Mouse (Mus musculus) heart, postnatal 4 days (tissue): ENCODE results near the gene Spats1. TPM values are rescaled to one million over a fixed set of nuclear protein-coding genes. Genes with fewer than 3 reads are reported as not detected.

Experiments used
- DNase-seq: peaks from one replicate; pipeline ENCODE4 v3.0.0; 2021
- total RNA-seq, 2 experiments: library from RNA; stranded (reverse); gene quantifications; 2 replicates each; pipeline ENCODE4 v1.2.3; 2021

Spats1 gene
- total RNA-seq = under 1 TPM; 0.71 to 0.92 TPM

DNA sequence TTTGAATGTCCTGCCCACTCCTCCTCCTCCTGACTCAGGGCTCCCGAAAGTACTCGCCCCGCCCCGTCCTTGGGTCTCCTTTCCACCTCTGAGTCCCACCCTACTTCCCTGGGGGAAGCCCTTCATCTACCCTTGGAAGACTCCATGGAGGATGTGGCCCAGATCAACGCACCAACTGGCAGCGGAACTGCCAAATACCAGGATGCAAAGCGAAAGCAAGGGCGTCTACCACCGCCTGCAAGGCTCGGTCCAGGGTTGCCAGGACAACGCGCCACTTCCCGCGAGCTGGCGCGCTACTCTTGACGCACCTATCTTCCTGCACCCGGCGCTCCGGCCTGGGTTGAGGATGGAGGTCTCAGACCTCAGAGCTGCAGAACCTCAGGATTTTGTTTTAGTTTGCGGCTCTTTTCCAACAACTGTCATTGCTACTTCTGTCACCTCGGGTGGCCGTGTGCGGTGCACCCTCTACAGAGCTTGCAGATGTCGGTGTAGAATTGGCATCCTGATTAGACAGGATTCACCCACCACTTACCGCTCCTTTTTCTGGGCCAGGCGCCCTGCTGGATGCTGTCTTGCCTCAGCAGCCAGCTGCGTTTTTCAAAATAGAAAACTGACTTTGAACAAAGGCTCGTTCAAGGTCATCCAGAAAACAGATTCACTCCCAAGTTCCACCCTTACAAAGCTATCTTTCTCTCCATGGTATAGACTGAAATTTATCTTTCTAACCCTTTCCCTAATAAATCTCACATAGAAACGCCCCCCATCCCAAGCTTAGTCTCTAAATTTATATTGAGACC is at the start of gene Spats1:
Spats1 (minus strand) TSS at position 747 of the 797 bp plus-strand sequence.
- peak; percentile 58 for DNase-seq

DNA sequence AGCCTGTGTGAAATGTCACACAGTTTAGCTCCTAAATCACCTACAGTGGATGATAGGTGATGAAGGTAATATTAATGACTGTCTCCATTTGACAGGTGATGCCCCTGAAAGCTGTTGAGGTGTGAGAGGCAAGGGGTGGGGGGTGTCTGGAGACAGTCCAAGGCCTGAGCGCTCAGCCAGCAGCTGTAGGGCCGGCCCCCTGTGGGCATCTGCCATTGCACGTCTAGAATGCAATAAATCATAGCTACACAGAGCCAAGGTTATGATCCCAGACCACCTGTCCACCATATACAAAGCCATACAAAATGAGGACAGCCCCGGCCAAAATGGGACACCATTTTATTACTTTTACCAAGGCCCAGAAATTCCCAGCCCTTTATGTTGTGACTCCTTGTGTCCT is 49.7 kb upstream of the Spats1 start:
- DNase-seq = no peak

DNA sequence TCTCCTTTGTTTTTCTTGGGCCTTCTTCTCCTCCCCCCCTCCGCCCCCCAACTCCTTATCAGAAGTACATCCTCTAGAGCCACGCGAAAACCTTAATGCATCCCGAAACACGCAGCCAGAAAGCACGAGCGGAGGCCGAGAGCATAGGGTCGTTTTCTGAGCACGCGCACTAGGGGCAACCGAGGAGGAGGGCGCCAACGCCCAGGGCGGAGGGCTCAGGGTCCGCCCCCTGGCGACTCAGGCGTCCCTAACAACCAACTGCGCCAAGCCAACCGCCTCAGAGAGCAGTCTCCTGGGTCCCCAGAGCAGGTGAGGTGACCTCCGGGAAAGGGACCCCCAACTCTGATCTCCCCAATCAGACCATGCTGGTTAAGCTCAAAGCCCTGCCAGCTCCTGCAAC is 48.0 kb upstream of the Spats1 start, which contains the start of gene Tcte1:
Tcte1 (plus strand) TSS at position 172 of the 400 bp plus-strand sequence.
- no peak for DNase-seq

DNA sequence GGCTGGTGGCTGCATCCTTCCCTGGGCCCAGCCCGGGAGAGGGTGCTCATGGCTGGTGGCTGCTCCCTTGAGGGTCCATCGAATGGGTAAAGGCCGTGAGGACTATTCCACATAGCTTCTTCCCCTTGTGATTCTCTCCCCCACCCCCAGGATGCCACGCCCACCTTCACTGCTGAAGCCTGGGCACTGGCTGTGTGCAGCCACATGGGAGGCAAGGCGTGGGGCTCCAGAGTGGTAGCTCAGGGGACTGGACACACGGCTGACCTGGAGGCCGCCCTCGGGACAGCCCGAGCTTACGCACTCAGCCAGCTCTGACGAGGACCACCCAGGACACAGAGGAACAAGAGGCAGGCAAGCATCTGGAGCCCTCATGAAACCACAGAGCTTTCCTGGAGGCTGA is 44.9 kb upstream of the Spats1 start:
- no peak for DNase-seq

DNA sequence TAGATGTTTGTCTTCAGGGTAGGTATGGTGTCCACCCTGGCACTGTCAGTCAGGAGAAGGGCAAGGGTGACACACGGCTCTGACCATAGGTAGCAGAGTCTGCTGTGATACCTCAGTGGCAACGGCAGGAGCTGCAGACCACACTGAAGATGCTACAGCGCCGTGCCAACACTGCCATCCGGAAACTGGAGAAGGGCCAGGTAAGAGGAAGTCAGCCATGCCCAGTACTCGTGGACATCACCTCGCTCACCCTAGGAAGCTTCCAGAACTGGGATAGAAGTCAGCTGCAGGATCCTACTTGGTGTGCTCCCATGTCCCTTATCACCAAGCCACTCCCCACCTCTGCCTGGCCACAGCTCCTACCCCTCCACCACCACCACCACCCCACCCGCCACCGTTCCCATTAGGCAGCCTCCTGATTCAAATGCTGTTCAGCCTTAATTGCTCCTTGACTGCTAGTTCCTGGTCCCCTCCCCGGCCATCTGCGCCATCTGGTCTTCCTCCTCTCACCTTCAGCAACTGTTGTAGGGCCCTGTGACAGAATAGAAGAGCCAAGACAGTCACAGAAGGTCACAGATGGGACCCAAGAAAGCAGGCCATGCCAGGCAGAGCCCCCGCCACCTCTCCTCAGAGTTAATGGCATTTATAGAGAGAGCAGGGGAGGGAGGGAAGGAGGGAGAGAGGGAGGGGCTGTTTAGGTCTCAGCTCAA is 43.7 kb upstream of the Spats1 start:
- DNase-seq = no peak

DNA sequence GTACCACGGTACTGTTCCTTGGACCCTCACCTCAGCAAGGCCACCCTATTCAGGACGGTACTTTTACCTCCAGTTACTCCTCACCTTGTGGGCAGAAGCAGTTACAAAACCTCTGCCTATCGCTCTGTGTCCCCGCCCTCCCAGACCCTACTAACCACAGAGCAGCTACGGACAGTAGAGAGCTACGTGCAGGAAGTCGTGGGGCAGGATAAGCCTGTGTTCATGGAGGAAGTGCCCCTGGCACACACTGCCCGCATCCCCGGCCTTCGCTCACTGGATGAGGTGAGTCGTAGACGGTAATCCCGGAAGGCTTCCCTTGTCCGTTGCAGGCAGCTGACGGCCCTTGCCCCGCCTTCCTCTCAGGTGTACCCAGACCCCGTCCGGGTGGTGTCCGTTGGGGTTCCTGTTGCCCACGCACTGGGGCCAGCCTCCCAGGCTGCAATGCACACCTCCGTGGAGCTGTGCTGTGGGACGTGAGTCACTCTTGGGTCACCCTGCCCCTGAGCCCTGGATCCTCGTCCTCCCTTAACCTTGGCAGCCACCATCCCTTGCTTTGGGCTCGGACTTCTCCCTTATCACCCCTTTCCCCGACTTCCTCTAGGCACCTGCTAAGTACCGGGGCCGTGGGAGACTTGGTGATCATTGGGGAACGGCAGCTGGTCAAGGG is 42.5 kb upstream of the Spats1 start:
- no peak for DNase-seq

DNA sequence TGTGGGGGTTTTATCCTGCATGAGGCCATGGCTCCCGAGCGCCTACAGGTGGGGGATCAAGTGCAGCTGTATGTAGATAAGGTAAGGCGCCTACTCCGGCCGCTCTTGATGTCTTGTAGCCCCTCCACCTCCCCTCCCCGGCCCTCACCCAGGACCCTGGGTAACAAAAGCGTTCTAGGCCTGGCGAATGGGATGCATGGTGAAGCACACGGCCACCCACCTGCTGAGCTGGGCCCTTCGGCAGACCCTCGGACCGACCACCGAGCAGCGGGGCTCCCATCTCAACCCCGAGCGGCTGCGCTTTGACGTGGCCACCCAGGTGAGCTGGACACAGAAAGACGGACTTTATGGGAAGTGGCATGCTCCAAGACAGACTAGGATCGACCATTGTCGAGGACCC is 41.9 kb upstream of the Spats1 start:
- no peak for DNase-seq

DNA sequence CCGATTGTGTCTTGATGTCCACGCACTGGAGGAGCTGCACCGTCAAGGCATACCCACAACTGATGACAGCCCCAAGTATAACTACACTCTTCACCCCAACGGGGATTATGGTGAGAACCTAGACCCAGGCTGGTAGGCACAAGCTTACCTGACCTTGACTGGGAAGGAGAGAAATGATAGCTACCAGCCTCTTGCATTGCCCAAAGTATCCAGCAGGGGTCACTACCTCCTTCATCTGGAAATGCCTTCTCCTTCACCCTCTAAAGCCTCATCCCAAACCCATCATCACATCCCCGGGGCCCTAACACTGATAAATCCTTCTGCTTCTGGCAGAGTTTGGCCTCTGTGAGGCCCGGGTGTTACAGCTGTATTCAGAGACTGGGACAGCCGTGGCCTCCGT is 41.3 kb upstream of the Spats1 start:
- peak; percentile 87 for DNase-seq

DNA sequence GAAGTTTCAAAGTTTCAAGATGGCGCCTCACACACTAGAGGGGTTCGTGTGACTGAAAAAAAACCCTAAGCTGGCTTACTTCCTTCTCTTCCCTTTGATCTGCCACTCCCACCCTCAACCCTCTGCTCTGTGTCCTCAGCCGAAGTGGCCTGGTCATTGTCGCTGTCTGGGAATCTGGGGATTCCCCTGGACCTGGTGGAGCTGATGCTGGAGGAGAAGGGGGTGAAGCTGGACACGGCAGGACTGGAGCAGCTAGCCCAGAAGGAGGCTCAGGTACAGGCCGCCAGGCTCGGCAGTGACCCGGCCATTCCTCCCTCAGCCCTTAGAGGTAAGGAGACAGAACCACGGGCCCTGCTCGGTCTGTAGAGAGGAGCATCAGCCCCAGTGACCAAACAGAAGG is 40.6 kb upstream of the Spats1 start:
- DNase-seq = no peak

DNA sequence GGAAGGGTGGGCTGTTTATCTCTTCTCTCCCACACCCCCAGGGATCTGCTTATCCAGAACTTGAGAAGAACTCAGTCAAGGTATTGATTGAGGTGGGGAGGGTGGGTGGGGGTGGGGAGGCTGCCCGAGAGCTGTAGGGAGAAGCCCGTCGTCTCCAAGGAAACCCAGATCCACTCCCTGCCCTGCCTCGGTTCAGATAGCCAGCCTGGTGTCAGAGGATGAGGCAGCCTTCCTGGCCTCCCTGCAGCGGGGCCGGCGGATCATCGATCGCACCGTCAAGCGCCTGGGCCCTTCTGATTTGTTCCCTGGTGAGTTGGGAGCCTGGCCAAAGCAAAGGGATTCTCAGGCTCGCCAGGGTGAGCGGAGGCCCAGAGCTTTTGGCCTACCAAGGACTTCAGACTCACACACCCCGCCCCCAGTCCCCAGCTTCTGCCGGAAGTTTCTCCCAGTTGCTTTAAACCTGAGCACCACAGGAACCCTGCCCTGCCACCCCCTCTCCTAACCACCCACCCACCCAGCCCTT is 40.0 kb upstream of the Spats1 start:
- no peak for DNase-seq

DNA sequence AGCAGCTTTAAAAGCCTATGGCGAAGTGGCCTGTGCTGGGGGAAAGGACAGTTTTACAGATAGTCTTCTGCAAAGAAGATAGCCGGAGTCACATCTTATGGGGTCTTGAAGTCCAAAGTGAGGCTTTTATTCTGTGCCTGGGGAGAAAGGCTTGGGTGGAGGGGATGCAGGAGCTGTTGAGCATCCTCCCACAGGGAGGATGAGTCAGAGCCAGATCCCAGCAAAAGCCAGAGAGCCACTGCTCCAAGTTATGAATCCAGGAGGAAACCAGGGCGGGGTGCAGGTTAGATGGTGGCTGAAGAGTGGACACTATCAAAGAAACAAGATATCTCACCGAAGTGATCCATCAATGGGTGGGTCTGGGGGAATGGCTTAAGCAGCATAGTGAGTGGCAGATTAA is 36.5 kb upstream of the Spats1 start:
- DNase-seq = no peak

DNA sequence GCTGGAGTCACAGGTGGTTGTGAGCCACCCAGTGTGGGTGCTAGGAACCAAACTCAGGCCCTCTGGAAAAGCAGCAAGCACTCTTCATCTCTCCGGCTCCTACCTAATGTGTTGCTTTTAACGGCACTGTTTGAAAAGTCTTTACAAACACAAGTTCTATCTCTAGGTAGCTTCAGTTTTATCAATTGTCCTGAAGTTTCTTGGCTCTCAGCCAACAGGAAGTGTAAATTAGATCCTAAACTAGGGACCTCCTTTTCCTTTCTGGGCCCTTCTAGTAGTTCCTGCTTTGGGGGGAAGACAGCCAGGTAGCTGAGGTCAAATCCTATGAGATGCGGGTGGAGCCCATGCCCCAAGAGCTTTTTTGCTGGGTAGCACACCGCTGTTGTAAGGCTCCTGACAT is 35.7 kb upstream of the Spats1 start:
- no peak for DNase-seq

DNA sequence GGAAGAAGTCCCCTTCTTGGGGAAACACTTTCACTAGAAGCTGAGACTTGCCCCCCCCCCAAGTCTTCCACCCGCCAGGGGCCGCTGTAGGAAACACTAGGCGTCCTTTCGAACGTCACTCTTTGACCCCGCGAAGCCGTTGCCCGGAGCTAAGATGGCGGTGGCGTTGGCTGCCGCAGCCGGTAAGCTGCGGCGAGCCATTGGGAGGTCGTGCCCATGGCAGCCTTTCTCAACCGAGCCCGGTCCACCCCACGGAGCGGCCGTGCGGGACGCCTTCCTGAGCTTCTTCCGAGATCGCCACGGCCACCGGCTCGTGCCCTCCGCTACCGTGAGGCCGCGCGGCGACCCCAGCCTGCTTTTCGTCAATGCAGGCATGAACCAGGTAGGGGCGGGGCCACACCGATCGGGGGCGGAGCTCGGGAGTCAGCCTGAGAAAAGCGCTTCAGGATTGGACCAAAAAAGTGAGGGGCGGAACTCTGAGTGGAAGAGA is 31.5 kb upstream of the Spats1 start, which contains the start of gene Aars2:
Aars2 (plus strand) TSS at position 142 of the 490 bp plus-strand sequence.
- DNase-seq = peak; percentile 97

DNA sequence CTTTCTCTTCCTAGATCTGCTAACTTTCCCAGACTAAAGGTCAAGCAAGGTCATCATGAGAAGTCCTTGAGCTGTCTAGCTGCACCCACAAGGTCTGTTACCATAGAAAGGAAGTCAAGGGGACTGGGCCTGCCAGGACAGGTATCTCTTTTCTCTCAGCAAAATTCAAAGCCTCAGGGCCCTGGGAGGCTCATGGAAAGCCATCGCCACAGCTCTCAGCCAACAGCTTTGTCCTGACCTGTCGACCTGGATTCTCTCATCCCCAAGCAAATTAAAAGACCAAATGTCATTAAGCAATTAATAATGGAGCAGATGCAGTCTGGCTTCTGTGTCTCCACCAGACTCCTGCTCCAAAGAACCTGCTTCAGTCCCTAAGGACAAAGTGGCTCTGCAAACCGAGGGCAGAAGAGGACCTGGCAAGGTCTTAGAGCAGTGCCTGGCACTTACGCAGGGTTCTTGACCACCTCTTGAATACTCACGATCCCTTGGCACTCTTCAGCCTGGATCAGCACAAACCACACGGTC is 30.8 kb upstream of the Spats1 start:
- no peak for DNase-seq

DNA sequence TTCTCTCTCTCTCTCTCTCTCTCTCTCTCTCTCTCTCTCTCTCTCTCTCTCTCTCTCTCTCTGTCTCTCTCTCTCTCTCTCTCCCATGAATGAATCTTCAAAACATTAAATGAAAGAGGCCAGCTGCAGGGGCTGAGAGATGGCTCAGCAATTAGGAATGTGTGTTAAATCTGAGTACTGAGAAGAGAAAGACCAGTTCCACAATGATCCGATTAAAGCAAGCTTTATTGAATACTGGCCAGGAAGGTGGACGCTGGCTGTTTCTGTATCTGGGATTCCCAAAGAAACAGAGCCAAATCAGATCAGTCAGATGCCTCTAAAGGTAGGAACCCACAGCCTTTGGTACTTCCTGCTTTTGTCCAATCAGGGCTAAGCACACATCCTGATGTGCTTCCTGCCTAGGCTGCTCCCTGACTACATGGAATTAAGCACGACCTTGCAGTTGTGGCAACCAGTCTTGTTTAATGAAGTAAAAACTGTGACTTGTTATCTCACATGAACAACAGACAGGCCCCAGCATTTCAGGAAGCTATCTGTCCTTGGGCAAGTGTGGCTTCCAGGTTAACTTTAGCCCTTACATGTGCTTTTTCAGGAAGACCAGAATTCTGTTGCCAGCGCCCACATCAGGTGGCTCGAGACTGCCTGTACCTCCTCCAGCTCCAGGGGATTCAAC is 28.2 kb upstream of the Spats1 start:
- no peak for DNase-seq

DNA sequence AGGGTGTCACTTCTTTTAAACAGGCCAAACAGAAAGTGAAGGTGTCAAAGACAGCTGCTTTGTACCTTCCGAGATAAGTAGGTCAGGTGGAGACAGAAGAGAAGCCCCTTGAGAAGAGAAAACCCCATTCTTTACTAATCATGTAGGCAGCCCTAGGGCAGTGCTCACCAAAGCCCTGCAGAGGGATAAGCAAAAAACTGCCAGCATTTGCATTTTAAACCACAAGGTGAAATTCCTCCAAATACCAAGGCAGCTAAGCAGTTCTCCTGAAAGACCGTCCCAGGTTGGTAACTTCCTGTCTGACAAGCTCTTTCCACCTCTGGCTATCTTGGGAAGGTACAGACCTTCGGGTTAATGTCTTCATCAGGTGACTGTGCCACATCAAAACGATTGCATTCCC is 27.1 kb upstream of the Spats1 start:
- DNase-seq = no peak

DNA sequence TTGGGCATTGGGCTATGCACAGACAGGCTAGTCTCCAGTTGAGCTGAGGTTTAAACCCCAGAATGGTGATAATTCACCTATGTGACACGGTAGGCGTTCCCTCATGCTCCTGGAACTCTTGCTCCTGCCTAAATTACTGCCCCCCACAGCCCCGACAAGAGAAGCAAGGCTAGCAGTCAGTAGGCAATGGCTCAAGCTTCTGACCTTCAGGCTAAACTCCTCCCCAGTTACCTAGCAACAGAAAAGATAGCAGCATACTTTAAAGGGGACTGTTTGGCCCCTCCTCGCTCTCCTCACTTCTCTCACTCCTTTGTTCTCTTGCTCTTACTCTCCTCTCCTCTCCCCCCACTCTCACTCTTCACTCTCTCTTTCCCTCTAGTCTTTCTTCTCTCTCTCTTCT is 25.8 kb upstream of the Spats1 start:
- DNase-seq = no peak

DNA sequence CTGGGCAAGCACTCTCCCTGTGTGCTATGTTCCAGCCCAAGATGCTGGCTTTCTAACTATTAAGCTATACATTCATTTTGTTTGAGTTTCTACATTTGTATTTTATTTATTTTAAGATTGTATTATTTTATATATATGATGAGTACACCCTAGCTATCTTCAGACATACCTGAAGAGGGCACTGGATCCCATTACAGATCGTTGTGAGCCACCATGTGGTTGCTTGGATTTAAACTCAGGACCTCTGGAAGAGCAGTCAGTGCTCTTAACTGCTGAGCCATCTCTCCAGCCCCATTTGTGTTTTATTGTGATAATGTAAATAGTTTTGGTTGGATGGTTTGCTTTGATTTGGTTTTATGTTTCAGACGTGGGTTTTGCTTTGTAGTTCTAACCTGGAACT is 24.3 kb upstream of the Spats1 start:
- no peak for DNase-seq

DNA sequence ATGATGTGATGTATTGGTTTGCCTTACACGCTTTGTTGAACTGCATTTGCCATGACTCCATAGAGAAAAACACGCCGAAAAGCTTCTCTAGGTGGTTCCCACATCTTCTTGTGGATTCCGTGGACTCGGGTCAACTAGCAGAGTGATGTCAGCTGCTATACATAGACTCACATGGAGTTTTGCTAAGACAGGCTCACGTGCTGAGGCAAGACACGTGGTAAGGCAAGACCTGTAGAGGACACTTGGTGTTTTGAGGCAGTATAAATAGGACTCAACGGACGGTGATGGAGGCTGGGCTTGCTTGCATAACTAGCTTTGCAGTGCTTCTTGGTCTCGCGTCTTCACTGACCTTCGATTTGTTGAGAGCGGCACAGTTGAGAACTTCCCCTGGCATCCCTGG is 23.2 kb upstream of the Spats1 start:
- no peak for DNase-seq

DNA sequence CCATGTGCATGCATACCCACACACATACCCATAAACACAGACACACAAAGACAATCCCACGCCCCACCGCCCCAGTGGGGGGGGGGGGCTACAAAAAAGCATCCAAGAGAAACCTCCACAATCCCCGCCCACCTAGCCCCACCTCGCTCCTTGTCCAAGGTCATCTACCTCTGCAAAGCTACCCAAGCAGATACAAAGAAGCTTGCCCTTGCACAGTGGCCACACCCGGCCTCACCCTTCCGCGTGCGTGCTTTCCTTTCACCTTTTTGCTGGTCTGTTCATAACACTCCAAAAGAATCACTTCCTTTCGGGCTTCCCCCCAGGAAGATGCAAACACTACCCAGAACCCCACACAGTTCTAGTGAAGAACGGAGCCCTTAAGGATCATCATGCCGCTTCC is 20.2 kb upstream of the Spats1 start:
- no peak for DNase-seq

DNA sequence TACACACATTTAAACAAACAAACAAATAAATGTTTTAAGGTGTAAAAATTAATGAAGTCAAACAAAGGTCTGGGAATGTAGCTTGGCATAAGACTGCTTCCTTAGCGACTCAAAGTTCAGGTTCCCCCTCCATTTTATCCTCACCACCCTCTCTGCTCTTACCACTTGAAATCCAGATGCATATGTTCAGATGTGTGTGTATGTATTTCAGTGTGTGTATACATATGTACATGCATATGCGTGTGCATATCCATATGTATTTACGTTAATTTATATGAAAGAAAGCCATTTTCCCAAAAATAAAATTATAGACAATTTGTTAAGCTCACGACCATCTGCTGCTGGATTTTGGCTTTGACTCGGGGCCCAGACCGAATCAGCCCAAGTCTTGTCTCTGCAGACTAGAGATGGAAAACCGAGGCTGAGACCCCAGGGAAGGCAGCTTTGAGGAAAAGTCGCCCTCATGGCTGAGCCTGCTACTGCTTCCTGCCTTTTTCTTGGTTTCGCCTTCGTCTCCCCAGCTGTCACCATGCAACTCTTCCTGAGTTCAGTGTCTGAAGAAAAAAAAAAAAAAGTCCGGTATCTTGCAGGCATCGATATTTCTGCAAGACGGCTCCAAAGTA is 15.4 kb upstream of the Spats1 start:
- DNase-seq = no peak

DNA sequence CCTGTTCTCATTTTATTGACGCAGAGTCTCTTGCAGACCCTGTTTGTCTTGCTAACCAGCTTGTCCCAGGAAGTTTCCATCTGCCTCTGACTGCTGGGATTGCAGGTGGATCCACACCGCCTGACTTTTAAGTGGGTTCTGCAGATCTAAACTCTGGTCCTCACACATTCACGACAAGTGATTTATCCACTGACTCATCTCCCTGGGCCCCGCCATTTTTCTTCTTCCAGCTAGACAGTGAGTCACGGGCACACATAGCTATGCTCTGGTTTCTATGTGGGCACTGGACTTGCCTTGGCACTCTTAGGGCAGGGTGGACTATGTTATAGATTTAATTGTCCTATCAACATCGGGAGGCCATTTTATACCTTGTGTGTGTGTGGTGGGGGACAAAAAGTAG is 14.5 kb upstream of the Spats1 start:
- no peak for DNase-seq
